Mouse (Mus musculus): Measurements from ENCODE around the gene Tsku.

DNA sequence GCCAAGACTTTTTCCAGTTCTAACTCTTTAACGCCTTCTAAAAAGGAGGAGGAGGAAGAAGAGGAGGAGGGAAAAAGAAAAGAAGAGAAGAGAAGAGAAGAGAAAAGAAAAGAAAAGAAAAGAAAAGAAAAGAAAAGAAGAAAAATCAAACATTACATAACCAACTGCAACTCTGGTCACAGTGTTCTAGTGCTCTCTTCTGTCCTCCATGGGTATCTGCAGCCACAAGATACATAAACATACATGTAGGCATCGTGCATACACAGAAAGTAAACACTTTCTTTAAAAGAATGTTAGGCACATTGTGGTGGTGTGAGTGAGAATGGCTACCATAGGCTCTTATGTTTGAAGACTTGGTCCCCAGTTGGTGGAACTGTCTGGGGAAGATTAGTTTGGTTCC lies 46.0 kb downstream of the Tsku start:
- TF ChIP-seq POLR2A (IDR thresholded peaks at IDR 0.05; ENCODE audit: borderline replicate concordance, insufficient read depth, low read length) (no peak), CTCF (IDR thresholded peaks at IDR 0.05; ENCODE audit: borderline replicate concordance, insufficient read depth, low read depth, low read length) (no peak)
